Mouse (Mus musculus): ENCODE results near the gene Col4a6. TPM values are rescaled to one million over a fixed set of nuclear protein-coding genes. Genes with fewer than 3 reads are reported as not detected.

The Col4a6 gene
- polyA plus RNA-seq (2017; shearing (Covaris generic)): not detected

GRCm38 (mm10) chrX:141473470-141474302 lies at the start of gene Col4a6:
Col4a6 (minus strand) TSS chrX:141474076.

GRCm38 (mm10) chrX:141475110-141475509 lies 1.2 kb upstream of the Col4a6 start, which contains the start of gene Col4a5:
Col4a5 (plus strand) TSS chrX:141475385.

Other genes starting within 250 kb of the Col4a6 start
- not detected for gene Col4a5, start 1.3 kb upstream of the Col4a6 start, polyA plus RNA-seq (2017; shearing (Covaris generic))